Mouse (Mus musculus): ENCODE measurements around the gene Exoc6b. TPM values are rescaled to one million over a fixed set of nuclear protein-coding genes. Genes with fewer than 3 reads are reported as not detected.

Gene Exoc6b
- polyA plus RNA-seq, 1 experiment from 2014 or later, result 10.2 TPM

DNA sequence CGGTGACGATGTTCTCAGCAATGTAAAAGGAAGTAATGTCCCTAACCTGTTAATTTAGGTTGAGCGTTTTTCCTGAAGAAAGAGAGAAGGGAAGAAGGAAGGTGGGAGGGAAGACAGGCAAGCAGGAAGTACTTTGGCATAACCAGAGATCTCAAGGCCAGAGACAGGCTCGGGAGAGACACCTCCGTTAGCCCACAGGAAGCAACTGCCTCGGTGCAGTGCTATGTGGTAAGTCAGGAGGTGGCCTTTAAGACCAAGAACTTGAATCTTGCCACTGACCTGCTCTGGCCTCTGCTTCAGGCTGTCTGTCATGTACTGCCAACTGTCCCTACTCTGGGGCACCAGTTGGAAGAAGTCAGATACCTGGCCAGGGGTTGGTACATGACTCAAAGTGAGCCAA is 500.4 kb downstream of the Exoc6b start:
- Histone ChIP-seq H3K36me3 (ENCODE audit: control insufficient read depth, insufficient read depth, low read length) (no peaks in the 10 kb centered on the region), H3K27ac (ENCODE audit: low read depth, low read length) (no peak overlapping the region), H3K4me2 (no peak overlapping the region), H3K4me3 (ENCODE audit: low read depth, low read length) (no peak overlapping the region), H3K4me1 (replicated peaks; ENCODE audit: control insufficient read depth, insufficient read depth, low read length) (peaks cover 4% of the 10 kb centered on the region), H3K9me3 (ENCODE audit: control insufficient read depth, low read length) (no peaks in the 10 kb centered on the region), H3K9ac (ENCODE audit: low read depth, low read length) (no peak overlapping the region), H3K27me3 (replicated peaks; ENCODE audit: control insufficient read depth, insufficient read depth, low read length) (peaks cover 3% of the 10 kb centered on the region; the same call in 1 of the 2 replicates)
- DNase-seq (ENCODE audit: low spot score) (no peak), ATAC-seq (replicated peaks; ENCODE audit: low FRiP score) (no peak)
- WGBS, result 57% methylated on average over 6 of the region's 6 CpGs

Other genes starting within 250 kb of the Exoc6b start
- gene Spr, start 68.3 kb upstream of the Exoc6b start, polyA plus RNA-seq (2014; fragmentation: Nextera tagmentation; extraction: Ambion mirVana), result 66.5 and 77.7 TPM in 2 replicates
- gene Emx1, start 117.9 kb upstream of the Exoc6b start, polyA plus RNA-seq (2014; fragmentation: Nextera tagmentation; extraction: Ambion mirVana), result 0.38 and 0.49 TPM in 2 replicates